Comparison of ENCODE assay signal across 21 mouse cellular contexts in the genomic region with DNA sequence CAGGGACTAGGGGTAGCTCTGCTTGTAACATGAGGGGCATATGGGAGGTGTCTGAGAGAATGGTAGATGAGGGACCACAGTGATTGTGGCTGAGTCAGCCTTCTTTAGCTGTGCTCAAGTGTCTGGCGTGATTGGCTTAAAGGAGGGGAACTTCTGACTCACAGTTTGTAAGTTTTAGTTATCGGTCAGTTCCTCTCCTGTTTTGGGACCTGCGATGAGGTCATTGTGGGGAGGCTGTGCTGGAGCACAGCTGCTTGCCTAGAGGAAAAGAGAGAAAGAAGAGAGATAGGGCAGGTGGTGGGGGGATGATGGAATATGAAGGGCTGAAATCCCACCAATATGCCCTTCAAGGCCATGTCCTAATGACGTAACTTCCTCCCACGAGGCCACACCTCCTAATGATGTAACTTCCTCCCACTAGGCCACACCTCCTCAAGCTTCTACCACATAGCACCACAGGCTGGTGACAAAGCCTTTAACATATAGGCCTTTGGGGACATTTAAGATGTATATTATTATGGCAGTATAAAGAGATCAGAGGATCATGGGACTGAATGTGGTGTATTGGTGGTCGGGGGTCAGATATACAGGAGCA. TPM values are rescaled to one million over a fixed set of nuclear protein-coding genes. Genes with fewer than 3 reads are reported as not detected.
DNase-seq lines count a peak whose midpoint lies in the region; ATAC-seq lines count a peak whose summit lies in the region.
"Had no signal": no experiment of that assay in that cellular context is flagged by ENCODE, and none has a peak within 500 bp of the region (broad histone marks: within the 10 kb centered on the region; RNA-seq: fewer than 3 reads in every experiment).

No protein-coding gene starts in this region.

- 85% methylated on average over 6 of the region's 6 CpGs for WGBS in kidney, embryonic 15.5 days

- no peak overlapping the region for H3K9ac ChIP-seq in kidney, embryonic 15.5 days
- H3K9ac ChIP-seq: lung, embryonic 14.5 days had no signal

- no peak overlapping the region for H3K4me3 ChIP-seq in kidney, embryonic 15.5 days (replicated peaks)
- H3K4me3 ChIP-seq: left cerebral cortex, adult 2 months had no signal

- H3K4me2 ChIP-seq in kidney, embryonic 15.5 days: no peak overlapping the region
- H3K4me2 ChIP-seq: lung, embryonic 14.5 days had no signal

- no peaks in the 10 kb centered on the region for H3K36me3 ChIP-seq in kidney, embryonic 15.5 days

- H3K27ac ChIP-seq in kidney, embryonic 15.5 days: no peak overlapping the region
- H3K27ac ChIP-seq: left cerebral cortex, adult 2 months had no signal

- H3K27me3 ChIP-seq in kidney, embryonic 15.5 days: no peaks in the 10 kb centered on the region

- ATAC-seq in common myeloid progenitor, adult 5-6 weeks (replicated peaks; ENCODE audit: low read depth, poor library complexity, severe bottlenecking): peak; percentile 85
- ATAC-seq in megakaryocyte, adult 5-6 weeks (ENCODE audit: poor library complexity, severe bottlenecking): peak; percentile 84
- no peak for ATAC-seq in erythroblast, adult 5-6 weeks (replicated peaks; ENCODE audit: low FRiP score, poor library complexity, severe bottlenecking)
- no peak for ATAC-seq in kidney, embryonic 15.5 days (replicated peaks; ENCODE audit: low FRiP score)

- DNase-seq in adrenal gland, adult (ENCODE audit: inconsistent age in 2 of 2, low spot score in 1 of 2): peak; percentile 30 to 54
- DNase-seq in adrenal gland, postnatal 14 days: no peak
- peak; percentile 92 for DNase-seq in 416B (ENCODE audit: low read depth)
- DNase-seq in embryo, embryonic 10 days (ENCODE audit: low spot score): no peak
- DNase-seq: adrenal gland, postnatal 25 days; B cell, adult 2 months; cerebellum, adult 11 months; kidney, adult 11 months; kidney, postnatal 4 days; lung, embryonic 14.5 days; retina, postnatal 1 day; thymus, adult 18-20 months had no signal

- 0 out of 2 replicates have a peak, but pooled peaks cover 6% of the 10 kb centered on the region for H3K4me1 ChIP-seq in kidney, embryonic 15.5 days

- no peaks in the 10 kb centered on the region for H3K9me3 ChIP-seq in kidney, embryonic 15.5 days (replicated peaks)

RNA-seq across cellular contexts. Expression of gene Cnih3, which starts 42.9 kb away (rescaled TPM):
- not detected in 2 replicates for total RNA-seq in adrenal gland, postnatal 14 days (2021)
- 0.09 TPM in 1 of 2 replicates, not detected in the other for total RNA-seq in common myeloid progenitor, adult 5-6 weeks (2017)
- not detected in 2 replicates for total RNA-seq in megakaryocyte, adult 5-6 weeks (2015)
- total RNA-seq in megakaryocyte, adult 5-6 weeks (2017): not detected in 2 replicates
- total RNA-seq in erythroblast, adult 5-6 weeks (2015; ENCODE audit: low replicate concordance): not detected in 2 replicates
- total RNA-seq in erythroblast, adult 5-6 weeks (2017; ENCODE audit: low replicate concordance): not detected in 2 replicates
- polyA plus RNA-seq in kidney, embryonic 15.5 days (2015; fragmentation: Nextera tagmentation; extraction: Ambion mirVana): 0.10 TPM in 1 of 2 replicates, not detected in the other
- total RNA-seq: adrenal gland, postnatal 25 days; gastrocnemius, adult 18-20 months; heart, postnatal 36 days; megakaryocyte-erythroid progenitor cell, adult 5-6 weeks had no signal
- polyA plus RNA-seq: lung, embryonic 14.5 days; spleen, adult 2 months had no signal

Comparison
In these comparisons a context has a peak if more than half of its experiments do, and no peak if none do; other contexts are left out.
1. DNase-seq: peak in adrenal gland, adult (2 of 2) and 416B (single experiment); none in adrenal gland, postnatal 14 days (single experiment) and embryo, embryonic 10 days (single experiment).
2. ATAC-seq: peak in common myeloid progenitor, adult 5-6 weeks (single experiment) and megakaryocyte, adult 5-6 weeks (single experiment); none in erythroblast, adult 5-6 weeks (single experiment) and kidney, embryonic 15.5 days (single experiment).